Mouse (Mus musculus) ES-E14 (cell line): ENCODE data around the gene Lrrc8e. TPM values are rescaled to one million over a fixed set of nuclear protein-coding genes. Genes with fewer than 3 reads are reported as not detected.

Experiments
- DNase-seq: peaks from one replicate; pipeline ENCODE4 v3.0.0-alpha.2; 2013; ENCODE audit warnings: low read depth, low spot score
- H3K27ac ChIP-seq: 2 replicates; pipeline ENCODE4 v1.5.1; 2012; ENCODE audit warnings: low read depth, mild to moderate bottlenecking, low read length, moderate library complexity, mixed read lengths; ENCODE audit not compliant: poor library complexity, insufficient read depth, severe bottlenecking
- H3K36me3 ChIP-seq: 2 replicates; pipeline ENCODE4 v1.6.1; 2012; ENCODE audit warnings: mild to moderate bottlenecking, low read length, moderate library complexity, mixed read lengths; ENCODE audit not compliant: control insufficient read depth, poor library complexity, insufficient read depth, severe bottlenecking
- H3K4me1 ChIP-seq, 2 experiments: fragments of 150-350 bp in 1 of 2; sonication (generic) in 1 of 2; 2 replicates each; pipeline ENCODE4 v1.6.1; 2012; ENCODE audit warnings: low read length in 2 of 2, mild to moderate bottlenecking in 1 of 2, mixed read lengths in 1 of 2; ENCODE audit not compliant: control insufficient read depth in 2 of 2, insufficient read depth in 2 of 2, poor library complexity in 1 of 2
- H3K4me3 ChIP-seq, 2 experiments: fragments of 150-350 bp in 1 of 2; sonication (generic) in 1 of 2; 2 replicates each; pipeline ENCODE4 v1.5.1; 2012; ENCODE audit warnings: low read length in 2 of 2, low read depth in 1 of 2, mild to moderate bottlenecking in 1 of 2, mixed read lengths in 1 of 2; ENCODE audit not compliant: insufficient read depth in 1 of 2, poor library complexity in 1 of 2, severe bottlenecking in 1 of 2
- H3K9ac ChIP-seq: 2 replicates; pipeline ENCODE4 v1.6.1; 2012; ENCODE audit warnings: low read depth, mild to moderate bottlenecking, low read length, mixed read lengths; ENCODE audit not compliant: poor library complexity, insufficient read depth, severe bottlenecking
- H3K9me3 ChIP-seq: fragments of 150-350 bp; sonication (generic); 2 replicates; pipeline ENCODE4 v1.6.1; 2012; ENCODE audit warnings: low read depth, mild to moderate bottlenecking, low read length; ENCODE audit not compliant: control insufficient read depth, insufficient read depth
- CHD2 ChIP-seq: IDR thresholded peaks from 2 replicates; pipeline ENCODE4 v1.6.1; 2014; ENCODE audit warnings: mild to moderate bottlenecking, low read depth, low read length, inconsistent platforms
- HCFC1 ChIP-seq: IDR thresholded peaks from 2 replicates; pipeline ENCODE4 v1.6.1; 2012; ENCODE audit warnings: low read length, inconsistent platforms, borderline replicate concordance; ENCODE audit not compliant: insufficient read depth
- MAFK ChIP-seq: IDR thresholded peaks from 2 replicates; pipeline ENCODE4 v1.6.1; 2014; ENCODE audit warnings: mild to moderate bottlenecking, low read depth, low read length, inconsistent platforms; ENCODE audit not compliant: insufficient read depth
- ZC3H11A ChIP-seq: IDR thresholded peaks from 2 replicates; pipeline ENCODE4 v1.6.1; 2012; ENCODE audit warnings: low read depth, mild to moderate bottlenecking, inconsistent platforms, low read length, borderline replicate concordance
- ZNF384 ChIP-seq: IDR thresholded peaks from 2 replicates; pipeline ENCODE4 v1.6.1; 2012; ENCODE audit warnings: low read depth, low read length, inconsistent platforms
- in situ Hi-C, 2 experiments: fragments of 600-800 bp; cut with MboI; formaldehyde crosslinking; loops; one replicate each; pipeline ENCODE4 v1.15.1; 2025; ENCODE audit warnings: low sequenced_read_pairs in 2 of 2, inconsistent platforms in 1 of 2; ENCODE audit not compliant: unreplicated experiment in 2 of 2
- total RNA-seq: library from RNA; depleted of rRNA; stranded (reverse); fragments of 300-350 nt; gene quantifications from 2 replicates; pipeline ENCODE4 v1.2.3, GENCODE M21; 2012

Lrrc8e gene
- total RNA-seq, 1 experiment = 0.67 TPM

- no peak overlapping the region for H3K27ac ChIP-seq
- no peaks in the 10 kb centered on the region for H3K36me3 ChIP-seq
- DNase-seq = no peak
- TF ChIP-seq CHD2 = no peak
- TF ChIP-seq ZNF384 = no peak
- TF ChIP-seq MAFK = no peak
- no peak overlapping the region for H3K4me3 ChIP-seq
- H3K4me1 ChIP-seq = peaks cover 0 to 9% of the 10 kb centered on the region in 2 experiments; a peak in 1 of 4 replicates
- in situ Hi-C loops = no loop called here
- no peak overlapping the region for H3K9ac ChIP-seq
- H3K9me3 ChIP-seq = no peaks in the 10 kb centered on the region
Observed at GRCm38 (mm10) chr8:4229784-4230183, 3.2 kb downstream of the Lrrc8e start.

GRCm38 (mm10) chr8:4230612-4231351 lies 4.2 kb downstream of the Lrrc8e start:
- H3K36me3 ChIP-seq = no peaks in the 10 kb centered on the region
- TF ChIP-seq CHD2 (no peak), HCFC1 (no peak), MAFK (no peak), ZC3H11A (no peak), ZNF384 (no peak)
- no peak overlapping the region for H3K27ac ChIP-seq
- no peak overlapping the region for H3K4me3 ChIP-seq
- no peaks in the 10 kb centered on the region for H3K9me3 ChIP-seq
- in situ Hi-C loops = no loop called here
- DNase-seq = no peak
- peaks cover 0 to 9% of the 10 kb centered on the region in 2 experiments; a peak in 1 of 4 replicates for H3K4me1 ChIP-seq
- no peak overlapping the region for H3K9ac ChIP-seq

- DNase-seq = no peak
- Histone ChIP-seq H3K4me3 (peak overlapping the region; percentile 64 to 67), H3K4me1 (peaks cover 0 to 2% of the 10 kb centered on the region in 2 experiments; a peak in 2 of 4 replicates), H3K36me3 (no peaks in the 10 kb centered on the region), H3K27ac (peak overlapping the region; percentile 68), H3K9me3 (no peaks in the 10 kb centered on the region), H3K9ac (peak overlapping the region; percentile 85)
- TF ChIP-seq ZC3H11A (no peak), MAFK (no peak), CHD2 (no peak), ZNF384 (no peak), HCFC1 (no peak)
- in situ Hi-C loops = no loop called here
Observed at GRCm38 (mm10) chr8:4237814-4238433, 11.3 kb downstream of the Lrrc8e start.

- peak; percentile 99 for DNase-seq
- peak within 1 kb of the TSS; percentile 92 for H3K9ac ChIP-seq
- peak within 1 kb of the TSS; percentile 64 to 81 for H3K4me3 ChIP-seq
- TF ChIP-seq ZC3H11A (no peak), MAFK (no peak), ZNF384 (peak; percentile 91), CHD2 (0 out of 2 replicates have a peak, but pooled peaks have one; percentile 28), HCFC1 (peak; percentile 70)
- H3K9me3 ChIP-seq = no peaks in the 10 kb centered on the region
- peak within 1 kb of the TSS; percentile 69 for H3K27ac ChIP-seq
- peaks cover 0 to 2% of the 10 kb centered on the region in 2 experiments; a peak in 2 of 4 replicates for H3K4me1 ChIP-seq
- in situ Hi-C loops = no loop called here
- H3K36me3 ChIP-seq = peaks cover 7% of the 10 kb centered on the region
Observed at GRCm38 (mm10) chr8:4238434-4239192, 12.0 kb downstream of the Lrrc8e start, which contains the start of the genes Map2k7 and Gm49320. TSS of gene Map2k7 (plus strand) at chr8:4238740. TSS of gene Gm49320 (plus strand) at chr8:4238865.
